11 mouse cellular contexts compared by ENCODE assay signal in the genomic region with DNA sequence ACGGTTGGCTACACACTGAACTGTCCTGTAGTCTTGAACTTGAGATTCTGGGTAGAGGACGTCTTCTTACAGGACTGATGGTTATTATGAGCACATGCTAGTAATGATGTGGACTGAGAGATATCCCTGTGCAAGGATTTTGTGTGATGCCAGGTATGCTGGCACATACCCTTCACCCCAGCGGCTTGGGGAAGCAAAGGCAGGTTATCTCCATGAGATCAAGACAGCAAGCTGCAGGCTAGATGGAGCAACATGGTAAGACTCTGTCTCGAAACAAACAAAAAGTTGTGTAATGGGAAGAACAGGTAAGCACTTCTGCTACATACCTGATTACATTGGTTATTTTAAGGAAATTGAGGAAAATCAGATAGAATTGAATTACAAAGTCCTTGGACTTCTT. TPM values are rescaled to one million over a fixed set of nuclear protein-coding genes. Genes with fewer than 3 reads are reported as not detected.
DNase-seq lines count a peak whose midpoint lies in the region; ATAC-seq and TF ChIP-seq lines count a peak whose summit lies in the region.
"Had no signal": no experiment of that assay in that cellular context is flagged by ENCODE, and none has a peak within 500 bp of the region (broad histone marks: within the 10 kb centered on the region; RNA-seq: fewer than 3 reads in every experiment).

No protein-coding gene starts in this region.

- peaks cover 17% of the 10 kb centered on the region; the same call in 1 of the 2 replicates for H3K4me1 ChIP-seq in kidney, embryonic 14.5 days (ENCODE audit: control insufficient read depth, insufficient read depth, low read length)
- peaks cover 16 to 32% of the 10 kb centered on the region in 2 experiments for H3K4me1 ChIP-seq in MEL (ENCODE audit: control insufficient read depth in 1 of 2, insufficient read depth in 2 of 2, low read length in 2 of 2)
- peaks cover 32% of the 10 kb centered on the region for H3K4me1 ChIP-seq in forebrain, embryonic 15.5 days
- peaks cover 43% of the 10 kb centered on the region for H3K4me1 ChIP-seq in liver, embryonic 15.5 days (replicated peaks)

- H3K4me3 ChIP-seq in kidney, embryonic 14.5 days (ENCODE audit: low read length), result no peak overlapping the region
- peak overlapping the region; percentile 33 to 99 for H3K4me3 ChIP-seq in MEL (ENCODE audit: control insufficient read depth in 1 of 2, insufficient read depth in 1 of 2, low read depth in 2 of 2, low read length in 2 of 2)
- no peak overlapping the region for H3K4me3 ChIP-seq in forebrain, embryonic 15.5 days
- peak overlapping the region; percentile 88 for H3K4me3 ChIP-seq in liver, embryonic 15.5 days (replicated peaks)
- no peak overlapping the region for H3K4me3 ChIP-seq in gastrocnemius, adult 2 months

- WGBS in kidney, embryonic 14.5 days, result 86% methylated on average over 4 of the region's 4 CpGs
- 82% methylated on average over 4 of the region's 4 CpGs for WGBS in forebrain, embryonic 15.5 days
- WGBS in liver, embryonic 15.5 days (ENCODE audit: insufficient replicate concordance), result 46% methylated on average over 4 of the region's 4 CpGs

- no peaks in the 10 kb centered on the region for H3K27me3 ChIP-seq in kidney, embryonic 14.5 days (ENCODE audit: control insufficient read depth, insufficient read depth, low read length)
- H3K27me3 ChIP-seq in MEL (ENCODE audit: control insufficient read depth in 1 of 2, insufficient read depth in 2 of 2, low read length in 2 of 2), result no peaks in the 10 kb centered on the region
- no peaks in the 10 kb centered on the region for H3K27me3 ChIP-seq in forebrain, embryonic 15.5 days
- no peaks in the 10 kb centered on the region for H3K27me3 ChIP-seq in liver, embryonic 15.5 days

- TF ChIP-seq POLR2A in MEL (IDR thresholded peaks at IDR 0.05; ENCODE audit: control insufficient read depth in 1 of 2, insufficient read depth in 1 of 2, low read depth in 1 of 2, low read length in 2 of 2, poor library complexity in 1 of 2), result no peak

- TF ChIP-seq CTCF in MEL (IDR thresholded peaks at IDR 0.05 in 2 of 3, conservative IDR thresholded peaks at IDR 0.05 in 1 of 3; ENCODE audit: control insufficient read depth in 1 of 3, insufficient read depth in 1 of 3, low read depth in 2 of 3, low read length in 3 of 3, poor library complexity in 1 of 3, severe bottlenecking in 1 of 3), result no peak
- TF ChIP-seq CTCF in gastrocnemius, adult 2 months (IDR thresholded peaks at IDR 0.05), result no peak

- TF ChIP-seq RAD21 in MEL (IDR thresholded peaks at IDR 0.05; ENCODE audit: low read depth, low read length), result no peak

- TF ChIP-seq EP300 in MEL (IDR thresholded peaks at IDR 0.05; ENCODE audit: low read depth in 1 of 2, low read length in 2 of 2), result no peak

- ATAC-seq in kidney, embryonic 14.5 days (ENCODE audit: low FRiP score, low TSS enrichment), result no peak
- ATAC-seq in forebrain, embryonic 15.5 days (replicated peaks), result no peak
- ATAC-seq in liver, embryonic 15.5 days (ENCODE audit: insufficient read depth), result no peak

- intact Hi-C loops in gastrocnemius, adult 2 months (cut with DNase I), result no loop called here
- intact Hi-C loops in left cerebral cortex, postnatal 10 days (cut with DNase I), result no loop called here

- no peak overlapping the region for H3K27ac ChIP-seq in kidney, embryonic 14.5 days (ENCODE audit: low read depth, low read length)
- H3K27ac ChIP-seq in MEL (ENCODE audit: control insufficient read depth, low read depth, low read length), result no peak overlapping the region
- no peak overlapping the region for H3K27ac ChIP-seq in forebrain, embryonic 15.5 days (replicated peaks)
- H3K27ac ChIP-seq in liver, embryonic 15.5 days (replicated peaks), result no peak overlapping the region
- no peak overlapping the region for H3K27ac ChIP-seq in gastrocnemius, adult 2 months
- H3K27ac ChIP-seq: heart, embryonic 10.5 days had no signal

- H3K9ac ChIP-seq in kidney, embryonic 14.5 days (ENCODE audit: low read depth, low read length), result no peak overlapping the region
- peak overlapping the region; percentile 29; the same call in 1 of the 2 replicates for H3K9ac ChIP-seq in MEL (ENCODE audit: control insufficient read depth, low read depth, low read length, poor library complexity, severe bottlenecking)
- no peak overlapping the region for H3K9ac ChIP-seq in forebrain, embryonic 15.5 days (replicated peaks)
- H3K9ac ChIP-seq in liver, embryonic 15.5 days, result peak overlapping the region; percentile 15; the same call in 1 of the 2 replicates

- H3K9me3 ChIP-seq in kidney, embryonic 14.5 days (ENCODE audit: control insufficient read depth, low read length), result no peaks in the 10 kb centered on the region
- no peaks in the 10 kb centered on the region for H3K9me3 ChIP-seq in MEL (replicated peaks; ENCODE audit: insufficient read depth, low read length)
- no peaks in the 10 kb centered on the region for H3K9me3 ChIP-seq in forebrain, embryonic 15.5 days
- H3K9me3 ChIP-seq in liver, embryonic 15.5 days (replicated peaks), result no peaks in the 10 kb centered on the region
- H3K9me3 ChIP-seq: heart, embryonic 10.5 days had no signal

- peaks cover 51% of the 10 kb centered on the region for H3K79me2 ChIP-seq in MEL (ENCODE audit: control insufficient read depth, insufficient read depth, low read length, poor library complexity)

- peak overlapping the region; percentile 21; the same call in 1 of the 2 replicates for H3K4me2 ChIP-seq in kidney, embryonic 14.5 days (replicated peaks; ENCODE audit: low read depth, low read length)
- peak overlapping the region; percentile 23; the same call in 1 of the 2 replicates for H3K4me2 ChIP-seq in forebrain, embryonic 15.5 days (replicated peaks)
- H3K4me2 ChIP-seq in liver, embryonic 15.5 days, result peak overlapping the region; percentile 49

- no peaks in the 10 kb centered on the region for H3K36me3 ChIP-seq in kidney, embryonic 14.5 days (ENCODE audit: control insufficient read depth, insufficient read depth, low read length)
- peaks cover 2 to 39% of the 10 kb centered on the region in 2 experiments; a peak in 3 of 4 replicates for H3K36me3 ChIP-seq in MEL (ENCODE audit: control insufficient read depth in 1 of 2, insufficient read depth in 2 of 2, low read length in 2 of 2)
- H3K36me3 ChIP-seq in forebrain, embryonic 15.5 days, result no peaks in the 10 kb centered on the region
- peaks cover 4% of the 10 kb centered on the region for H3K36me3 ChIP-seq in liver, embryonic 15.5 days (replicated peaks)

- no peak for DNase-seq in kidney, postnatal 25 days
- DNase-seq in MEL (ENCODE audit: low read depth, low spot score), result peak; percentile 30
- no peak for DNase-seq in right cerebral cortex, postnatal 14 days
- no peak for DNase-seq in gastrocnemius, adult 2 months
- DNase-seq in left cerebral cortex, postnatal 10 days (ENCODE audit: extremely low spot score in 1 of 2, low spot score in 2 of 2), result no peak
- DNase-seq: kidney, postnatal 10 days; left cerebral cortex, postnatal 4 days had no signal

TF ChIP-seq in MEL, 35 proteins besides CTCF, POLR2A, EP300 and RAD21:
- no peak for TF ChIP-seq TCF12 (IDR thresholded peaks at IDR 0.05; ENCODE audit: low read depth, low read length)
- no peak for TF ChIP-seq UBTF (IDR thresholded peaks at IDR 0.05; ENCODE audit: borderline replicate concordance, insufficient read depth, low read depth, low read length)
- no peak for TF ChIP-seq GABPA (IDR thresholded peaks at IDR 0.05; ENCODE audit: low read depth, low read length)
- TF ChIP-seq POLR2AphosphoS2 (IDR thresholded peaks at IDR 0.05; ENCODE audit: low read length), result no peak
- TF ChIP-seq MEF2A (IDR thresholded peaks at IDR 0.05; ENCODE audit: extremely low read depth, insufficient replicate concordance, low read depth, low read length, poor library complexity, severe bottlenecking), result no peak
TF ChIP-seq in MEL: peak in this region for 0.

RNA-seq across cellular contexts. Expression of gene Acbd6, which starts 2.1 kb away (rescaled TPM):
- polyA plus RNA-seq in kidney, embryonic 14.5 days (2014; fragmentation: Nextera tagmentation; extraction: Ambion mirVana), result 80.7 and 87.0 TPM in 2 replicates
- 96.6 and 102 TPM in 2 replicates for total RNA-seq in MEL (2012; rRNA removed)
- polyA plus RNA-seq in MEL (2012; ENCODE audit: insufficient read depth in 1 of 2, insufficient read length in 2 of 2, low read depth in 1 of 2, low replicate concordance in 2 of 2, missing spikeins in 1 of 2), result 100 to 1,000 TPM; 145 to 270 TPM
- polyA plus RNA-seq in forebrain, embryonic 15.5 days (2015; fragmentation: Nextera tagmentation; extraction: Ambion mirVana), result 97.7 and 106 TPM in 2 replicates
- polyA plus RNA-seq in liver, embryonic 15.5 days (2015; fragmentation: Nextera tagmentation; extraction: Ambion mirVana), result 37.2 and 37.5 TPM in 2 replicates
- 10 to 100 TPM; 54.4 to 65.2 TPM for total RNA-seq in gastrocnemius, adult 2 months (2021)
- total RNA-seq in left cerebral cortex, postnatal 10 days (2021), result 100 to 1,000 TPM; 107 to 110 TPM

Comparison
In these comparisons a context has a peak if more than half of its experiments do, and no peak if none do; other contexts are left out.
1. H3K4me3 ChIP-seq: peak in MEL (2 of 2) and liver, embryonic 15.5 days (single experiment); none in kidney, embryonic 14.5 days (single experiment), forebrain, embryonic 15.5 days (single experiment) and gastrocnemius, adult 2 months (single experiment).
2. H3K9ac ChIP-seq: peak in MEL (single experiment) and liver, embryonic 15.5 days (single experiment); none in kidney, embryonic 14.5 days (single experiment) and forebrain, embryonic 15.5 days (single experiment).
3. Peak in every context shown above with its lines, with median percentiles within 50 percentile points of each other: H3K4me2 ChIP-seq.